ENCODE assay signal across 24 mouse cellular contexts in genomic region chr4:32218371-32218770, GRCm38 (mm10). TPM values are rescaled to one million over a fixed set of nuclear protein-coding genes. Genes with fewer than 3 reads are reported as not detected.
A peak's percentile ranks its signal among the peaks of the same experiment; 100 is the strongest.
DNase-seq lines count a peak whose midpoint lies in the region; ATAC-seq lines count a peak whose summit lies in the region.
"Had no signal": no experiment of that assay in that cellular context is flagged by ENCODE, and none has a peak within 500 bp of the region (broad histone marks: within the 10 kb centered on the region; RNA-seq: fewer than 3 reads in every experiment).

No protein-coding gene starts in this region.

- 19% methylated on average over 4 of the region's 4 CpGs for WGBS in lung, embryonic 16.5 days
- 86% methylated on average over 4 of the region's 4 CpGs for WGBS in hindbrain, embryonic 14.5 days

- no peak for DNase-seq in lung, adult 18-20 months
- peak; percentile 78 for DNase-seq in induced T-regulatory cell, adult 2 months (ENCODE audit: low read depth)
- no peak for DNase-seq in urinary bladder, adult 18-20 months (ENCODE audit: low spot score in 2 of 2)
- no peak for DNase-seq in B cell, adult 2 months
- no peak for DNase-seq in hindbrain, embryonic 14.5 days (ENCODE audit: low spot score)
- DNase-seq: adrenal gland, adult 2 months; adrenal gland, postnatal 10 days; adrenal gland, postnatal 25 days; cerebellum, adult 11 months; cerebellum, adult 18-20 months; cerebellum, adult 8-10 months; cerebellum, adult 9-11 months; cerebellum, postnatal 14 days; cerebellum, postnatal 36 days had no signal

- H3K9me3 ChIP-seq in lung, embryonic 16.5 days (ENCODE audit: control insufficient read depth, low read length): no peaks in the 10 kb centered on the region
- H3K9me3 ChIP-seq in hindbrain, embryonic 14.5 days (ENCODE audit: control insufficient read depth, low read length): no peaks in the 10 kb centered on the region
- H3K9me3 ChIP-seq: embryonic facial prominence, embryonic 10.5 days; embryonic facial prominence, embryonic 12.5 days; forebrain, embryonic 13.5 days; forebrain, embryonic 15.5 days; G1E had no signal

- H3K4me2 ChIP-seq in lung, embryonic 16.5 days (ENCODE audit: low read depth, low read length): no peak overlapping the region
- no peak overlapping the region for H3K4me2 ChIP-seq in hindbrain, embryonic 14.5 days (replicated peaks)
- H3K4me2 ChIP-seq: embryonic facial prominence, embryonic 12.5 days; forebrain, embryonic 13.5 days; forebrain, embryonic 15.5 days had no signal

- no peak overlapping the region for H3K27ac ChIP-seq in lung, embryonic 16.5 days (ENCODE audit: low read length)
- no peak overlapping the region for H3K27ac ChIP-seq in hindbrain, embryonic 14.5 days
- H3K27ac ChIP-seq: embryonic facial prominence, embryonic 10.5 days; embryonic facial prominence, embryonic 12.5 days; forebrain, embryonic 13.5 days had no signal

- ATAC-seq in lung, embryonic 16.5 days (ENCODE audit: low read depth): peak; percentile 43; the same call in 1 of the 2 replicates
- peak; percentile 35 for ATAC-seq in CD4-positive, CD25-positive, alpha-beta regulatory T cell, adult 4 months
- no peak for ATAC-seq in hindbrain, embryonic 14.5 days (ENCODE audit: low FRiP score)
- ATAC-seq: Patski had no signal

- H3K36me3 ChIP-seq in lung, embryonic 16.5 days (ENCODE audit: control insufficient read depth, insufficient read depth, low read length): no peaks in the 10 kb centered on the region
- H3K36me3 ChIP-seq in hindbrain, embryonic 14.5 days (replicated peaks; ENCODE audit: control insufficient read depth, insufficient read depth): no peaks in the 10 kb centered on the region
- H3K36me3 ChIP-seq: embryonic facial prominence, embryonic 10.5 days; embryonic facial prominence, embryonic 12.5 days; forebrain, embryonic 15.5 days; G1E had no signal

- peaks cover 5% of the 10 kb centered on the region; the same call in 1 of the 2 replicates for H3K4me1 ChIP-seq in lung, embryonic 16.5 days (replicated peaks; ENCODE audit: control insufficient read depth, insufficient read depth, low read length)
- peaks cover 7% of the 10 kb centered on the region; the same call in 1 of the 2 replicates for H3K4me1 ChIP-seq in hindbrain, embryonic 14.5 days (replicated peaks; ENCODE audit: control insufficient read depth, insufficient read depth, low read length)

- H3K9ac ChIP-seq in lung, embryonic 16.5 days (ENCODE audit: low read length): no peak overlapping the region
- no peak overlapping the region for H3K9ac ChIP-seq in hindbrain, embryonic 14.5 days
- H3K9ac ChIP-seq: embryonic facial prominence, embryonic 12.5 days; forebrain, embryonic 13.5 days; forebrain, embryonic 15.5 days; forebrain, postnatal 0 days had no signal

- H3K27me3 ChIP-seq in lung, embryonic 16.5 days (ENCODE audit: control insufficient read depth, insufficient read depth, low read depth, low read length): no peaks in the 10 kb centered on the region
- no peaks in the 10 kb centered on the region for H3K27me3 ChIP-seq in hindbrain, embryonic 14.5 days (ENCODE audit: control insufficient read depth, insufficient read depth, low read length)
- H3K27me3 ChIP-seq: CH12.LX; forebrain, embryonic 13.5 days; forebrain, embryonic 15.5 days; Patski had no signal

- no peak overlapping the region for H3K4me3 ChIP-seq in lung, embryonic 16.5 days (ENCODE audit: low read length)
- no peak overlapping the region for H3K4me3 ChIP-seq in hindbrain, embryonic 14.5 days (replicated peaks; ENCODE audit: low read length)
- H3K4me3 ChIP-seq: embryonic facial prominence, embryonic 10.5 days; embryonic facial prominence, embryonic 12.5 days; forebrain, embryonic 13.5 days; forebrain, embryonic 15.5 days had no signal

RNA-seq across cellular contexts. Expression of gene Bach2, which starts 20.2 kb away (rescaled TPM):
- polyA plus RNA-seq in lung, embryonic 16.5 days (2015; fragmentation: Nextera tagmentation; extraction: Ambion mirVana): 6.7 and 7.7 TPM in 2 replicates
- polyA plus RNA-seq in CD4-positive, CD25-positive, alpha-beta regulatory T cell, adult 4 months (2017; shearing (Covaris generic)): 10 to 100 TPM; 21.5 to 23.6 TPM
- 27.7 and 31.5 TPM in 2 replicates for polyA plus RNA-seq in hindbrain, embryonic 14.5 days (2014; fragmentation: Nextera tagmentation; extraction: Ambion mirVana)
- polyA plus RNA-seq: G1E had no signal
